Mouse (Mus musculus) brain, adult 2 months (tissue): ENCODE measurements around the gene Trp53.

Experiments
- DNase-seq: peaks from one replicate; pipeline ENCODE4 v3.0.0; 2011; ENCODE audit warnings: low read depth, low spot score

The Trp53 gene

GRCm38 (mm10) chr11:69594853-69595252 is 14.7 kb downstream of the Trp53 start:
- no peak for DNase-seq

GRCm38 (mm10) chr11:69599436-69599835 is 19.3 kb downstream of the Trp53 start:
- DNase-seq: no peak

- DNase-seq: peak; percentile 55
Observed at GRCm38 (mm10) chr11:69600098-69600497, 19.9 kb downstream of the Trp53 start.

GRCm38 (mm10) chr11:69601768-69602167 is 21.6 kb downstream of the Trp53 start:
- DNase-seq: no peak

GRCm38 (mm10) chr11:69603516-69603915 is 23.4 kb downstream of the Trp53 start:
- no peak for DNase-seq

GRCm38 (mm10) chr11:69604347-69604746 is 24.2 kb downstream of the Trp53 start:
- peak; percentile 39 for DNase-seq

GRCm38 (mm10) chr11:69604795-69605664 is 24.9 kb downstream of the Trp53 start:
- DNase-seq: peak; percentile 77

- peak; percentile 97 for DNase-seq
Observed at GRCm38 (mm10) chr11:69605726-69606490, 25.7 kb downstream of the Trp53 start, which contains the start of gene Atp1b2. Gene Atp1b2 (minus strand): TSS chr11:69605942.

GRCm38 (mm10) chr11:69606491-69606795 is 26.3 kb downstream of the Trp53 start:
- DNase-seq: no peak

GRCm38 (mm10) chr11:69606832-69607231 is 26.7 kb downstream of the Trp53 start:
- DNase-seq: no peak

GRCm38 (mm10) chr11:69608525-69608924 is 28.4 kb downstream of the Trp53 start:
- no peak for DNase-seq

GRCm38 (mm10) chr11:69609416-69609815 is 29.3 kb downstream of the Trp53 start:
- DNase-seq: no peak

- no peak for DNase-seq
Observed at GRCm38 (mm10) chr11:69610899-69611298, 30.7 kb downstream of the Trp53 start.

GRCm38 (mm10) chr11:69613553-69614256 is 33.5 kb downstream of the Trp53 start:
- DNase-seq: peak; percentile 82

GRCm38 (mm10) chr11:69614257-69614588 is 34.1 kb downstream of the Trp53 start:
- peak; percentile 21 for DNase-seq

GRCm38 (mm10) chr11:69616781-69617180 is 36.6 kb downstream of the Trp53 start:
- no peak for DNase-seq

GRCm38 (mm10) chr11:69617805-69618204 is 37.6 kb downstream of the Trp53 start, which contains the start of gene Shbg:
Gene Shbg (minus strand): TSS chr11:69617905.
- no peak for DNase-seq

GRCm38 (mm10) chr11:69620394-69621081 is 40.4 kb downstream of the Trp53 start:
- DNase-seq: no peak

- DNase-seq: peak; percentile 90
Observed at GRCm38 (mm10) chr11:69621571-69622268, 41.6 kb downstream of the Trp53 start, which contains the start of gene Sat2. Gene Sat2 (plus strand): TSS chr11:69622024.

GRCm38 (mm10) chr11:69622406-69622805 is 42.2 kb downstream of the Trp53 start:
- peak; percentile 72 for DNase-seq

GRCm38 (mm10) chr11:69623006-69623405 is 42.8 kb downstream of the Trp53 start:
- DNase-seq: no peak
